Mouse (Mus musculus): ENCODE results near the gene Nrcam. TPM values are rescaled to one million over a fixed set of nuclear protein-coding genes. Genes with fewer than 3 reads are reported as not detected.
A peak's percentile ranks its signal among the peaks of the same experiment; 100 is the strongest.

Nrcam gene
- total and polyA plus RNA-seq, 3 experiments, result 0.05 to 0.33 (median 0.13) TPM

- Histone ChIP-seq H3K36me3 (replicated peaks in 1 of 2; ENCODE audit: control insufficient read depth in 1 of 2, insufficient read depth in 1 of 2, low read length in 1 of 2) (no peaks in the 10 kb centered on the region), H3K9ac (ENCODE audit: insufficient read depth, low read depth) (0 out of 2 replicates have a peak overlapping the region, but pooled peaks have one; percentile 26), H3K27me3 (replicated peaks) (no peaks in the 10 kb centered on the region), H3K9me3 (replicated peaks; ENCODE audit: low read length) (no peaks in the 10 kb centered on the region), H3K4me3 (replicated peaks in 1 of 3; ENCODE audit: low read depth in 2 of 3, low read length in 2 of 3, poor library complexity in 1 of 3) (no peak overlapping the region), H3K79me2 (replicated peaks; ENCODE audit: control insufficient read depth, extremely low read depth, insufficient read depth, poor library complexity, severe bottlenecking) (no peaks in the 10 kb centered on the region), H3K27ac (ENCODE audit: insufficient read depth, low read depth) (no peak overlapping the region), H3K4me2 (ENCODE audit: insufficient read depth, low read depth, poor library complexity, severe bottlenecking) (peak overlapping the region; percentile 44; the same call in 1 of the 2 replicates), H3K4me1 (ENCODE audit: control insufficient read depth in 1 of 2, insufficient read depth in 2 of 2) (peaks cover 0 to 18% of the 10 kb centered on the region in 2 experiments; a peak in 2 of 4 replicates)
- TF ChIP-seq CHD1 (IDR thresholded peaks at IDR 0.05; ENCODE audit: low read depth, low read length), result no peak
- TF ChIP-seq ZNF384 (IDR thresholded peaks at IDR 0.05; ENCODE audit: low read depth, low read length), result no peak
- TF ChIP-seq ZKSCAN1 (IDR thresholded peaks at IDR 0.05; ENCODE audit: borderline replicate concordance, low read depth, low read length), result no peak
- no peak for TF ChIP-seq ZC3H11A (IDR thresholded peaks at IDR 0.05; ENCODE audit: low read depth, low read length)
- TF ChIP-seq POLR2AphosphoS2 (IDR thresholded peaks at IDR 0.05; ENCODE audit: low read depth, low read length), result no peak
- TF ChIP-seq SIN3A (IDR thresholded peaks at IDR 0.05; ENCODE audit: low read length), result no peak
- no peak for TF ChIP-seq NRF1 (IDR thresholded peaks at IDR 0.05; ENCODE audit: low read depth, low read length)
- TF ChIP-seq MXI1 (IDR thresholded peaks at IDR 0.05; ENCODE audit: low read depth, low read length), result no peak
- dilution Hi-C loops (cut with MboI; ENCODE audit: extremely low pct_ligation_motif_present, extremely low pct_unique_long_range_greater_than_20kb, low sequenced_read_pairs) (no loop called here), in situ Hi-C loops (cut with MboI; ENCODE audit: low pct_ligation_motif_present, low pct_unique_long_range_greater_than_20kb, low sequenced_read_pairs) (no loop called here)
- peak; percentile 33 for DNase-seq (ENCODE audit: extremely low read depth)
These were observed 111.5 kb downstream of the Nrcam start for GRCm38 (mm10) chr12:44440230-44440629.

GRCm38 (mm10) chr12:44450930-44451329 lies 122.2 kb downstream of the Nrcam start:
- no peaks in the 10 kb centered on the region for H3K36me3 ChIP-seq (replicated peaks in 1 of 2; ENCODE audit: control insufficient read depth in 1 of 2, insufficient read depth in 1 of 2, low read length in 1 of 2)
- no peak overlapping the region for H3K9ac ChIP-seq (ENCODE audit: insufficient read depth, low read depth)
- H3K4me1 ChIP-seq (ENCODE audit: control insufficient read depth in 1 of 2, insufficient read depth in 2 of 2), result no peaks in the 10 kb centered on the region
- no peak for DNase-seq (ENCODE audit: extremely low read depth)
- no peak overlapping the region for H3K4me2 ChIP-seq (ENCODE audit: insufficient read depth, low read depth, poor library complexity, severe bottlenecking)
- no peaks in the 10 kb centered on the region for H3K27me3 ChIP-seq (replicated peaks)
- dilution Hi-C loops (cut with MboI; ENCODE audit: extremely low pct_ligation_motif_present, extremely low pct_unique_long_range_greater_than_20kb, low sequenced_read_pairs), result no loop called here
- H3K79me2 ChIP-seq (replicated peaks; ENCODE audit: control insufficient read depth, extremely low read depth, insufficient read depth, poor library complexity, severe bottlenecking), result no peaks in the 10 kb centered on the region
- H3K4me3 ChIP-seq (replicated peaks in 1 of 3; ENCODE audit: low read depth in 2 of 3, low read length in 2 of 3, poor library complexity in 1 of 3), result no peak overlapping the region
- no peaks in the 10 kb centered on the region for H3K9me3 ChIP-seq (replicated peaks; ENCODE audit: low read length)
- in situ Hi-C loops (cut with MboI; ENCODE audit: low pct_ligation_motif_present, low pct_unique_long_range_greater_than_20kb, low sequenced_read_pairs), result loop anchor here (10.0 kb wide), 1 partner anchor 64 kb away; no protein-coding TSS in a partner anchor
- TF ChIP-seq SMC3 (IDR thresholded peaks at IDR 0.05; ENCODE audit: low read depth, low read length), result no peak
- TF ChIP-seq PAX5 (IDR thresholded peaks at IDR 0.05; ENCODE audit: low read length), result no peak
- no peak for TF ChIP-seq MXI1 (IDR thresholded peaks at IDR 0.05; ENCODE audit: low read depth, low read length)
- TF ChIP-seq ZC3H11A (IDR thresholded peaks at IDR 0.05; ENCODE audit: low read depth, low read length), result no peak
- no peak for TF ChIP-seq CHD2 (IDR thresholded peaks at IDR 0.05; ENCODE audit: low read length)
- no peak for TF ChIP-seq MAFK (IDR thresholded peaks at IDR 0.05; ENCODE audit: insufficient replicate concordance, low read length)
- no peak for TF ChIP-seq JUND (conservative IDR thresholded peaks at IDR 0.05; ENCODE audit: low read depth, low read length)
- TF ChIP-seq E2F4 (IDR thresholded peaks at IDR 0.05; ENCODE audit: insufficient replicate concordance, low read depth, low read length), result no peak
- no peak for TF ChIP-seq ZNF384 (IDR thresholded peaks at IDR 0.05; ENCODE audit: low read depth, low read length)
- TF ChIP-seq NELFE (IDR thresholded peaks at IDR 0.05; ENCODE audit: low read depth, low read length), result no peak
- TF ChIP-seq RAD21 (IDR thresholded peaks at IDR 0.05; ENCODE audit: low read depth, low read length), result no peak
- TF ChIP-seq EP300 (IDR thresholded peaks at IDR 0.05; ENCODE audit: low read length), result no peak
- no peak for TF ChIP-seq SIN3A (IDR thresholded peaks at IDR 0.05; ENCODE audit: low read length)
- H3K27ac ChIP-seq (ENCODE audit: insufficient read depth, low read depth), result no peak overlapping the region
